Comparison of ENCODE assay signal across 9 mouse cellular contexts in genomic region chr11:108221124-108221835, GRCm38 (mm10).
DNase-seq lines count a peak whose midpoint lies in the region; ATAC-seq and TF ChIP-seq lines count a peak whose summit lies in the region.
"Had no signal": no experiment of that assay in that cellular context is flagged by ENCODE, and none has a peak within 500 bp of the region (broad histone marks: within the 10 kb centered on the region; RNA-seq: fewer than 3 reads in every experiment).

No protein-coding gene starts in this region.

- H3K36me3 ChIP-seq in hindbrain, postnatal 0 days (ENCODE audit: insufficient read depth, low read length) = no peaks in the 10 kb centered on the region
- no peaks in the 10 kb centered on the region for H3K36me3 ChIP-seq in hindbrain, embryonic 10.5 days
- H3K36me3 ChIP-seq in forebrain, embryonic 16.5 days (ENCODE audit: control insufficient read depth, insufficient read depth) = no peaks in the 10 kb centered on the region
- no peaks in the 10 kb centered on the region for H3K36me3 ChIP-seq in lung, embryonic 16.5 days (ENCODE audit: control insufficient read depth, insufficient read depth, low read length)

- H3K9ac ChIP-seq in hindbrain, postnatal 0 days (replicated peaks; ENCODE audit: low read length) = no peak overlapping the region
- H3K9ac ChIP-seq in forebrain, embryonic 16.5 days (replicated peaks; ENCODE audit: low read depth, low read length) = no peak overlapping the region
- no peak overlapping the region for H3K9ac ChIP-seq in lung, embryonic 16.5 days (ENCODE audit: low read length)

- no peaks in the 10 kb centered on the region for H3K9me3 ChIP-seq in hindbrain, postnatal 0 days (ENCODE audit: low read length)
- H3K9me3 ChIP-seq in hindbrain, embryonic 10.5 days = no peaks in the 10 kb centered on the region
- no peaks in the 10 kb centered on the region for H3K9me3 ChIP-seq in forebrain, embryonic 16.5 days (ENCODE audit: control insufficient read depth, low read length)
- H3K9me3 ChIP-seq in lung, embryonic 16.5 days (ENCODE audit: control insufficient read depth, low read length) = no peaks in the 10 kb centered on the region

- CTCF ChIA-PET in Patski (lab: Charles Lee) = interaction anchor here (0.8 to 1.8 kb wide), 8 partner anchors 15 to 143 kb away, joined by 3 to 5 read pairs (median 3); no protein-coding TSS in a partner anchor

- peak; percentile 68 for DNase-seq in hindbrain, postnatal 0 days (ENCODE audit: low spot score)
- no peak for DNase-seq in hindbrain, embryonic 10.5 days (ENCODE audit: low spot score)
- peak; percentile 56 for DNase-seq in Patski (ENCODE audit: low read depth, low spot score)
- no peak for DNase-seq in ovary, adult 18-20 months (ENCODE audit: low spot score)
- no peak for DNase-seq in kidney, adult 8-10 months
- DNase-seq: heart, postnatal 14 days had no signal

- H3K4me3 ChIP-seq in hindbrain, postnatal 0 days (ENCODE audit: low read length) = no peak overlapping the region
- no peak overlapping the region for H3K4me3 ChIP-seq in hindbrain, embryonic 10.5 days
- no peak overlapping the region for H3K4me3 ChIP-seq in forebrain, embryonic 16.5 days (replicated peaks; ENCODE audit: low read length)
- H3K4me3 ChIP-seq in lung, embryonic 16.5 days (ENCODE audit: low read length) = no peak overlapping the region

- no peak for TF ChIP-seq CTCF in hindbrain, postnatal 0 days (IDR thresholded peaks at IDR 0.05; ENCODE audit: low read depth)
- TF ChIP-seq CTCF in Patski (IDR thresholded peaks at IDR 0.05) = no peak

- 52% methylated on average over 13 of the region's 13 CpGs for WGBS in hindbrain, postnatal 0 days
- 87% methylated on average over 13 of the region's 13 CpGs for WGBS in hindbrain, embryonic 10.5 days
- WGBS in forebrain, embryonic 16.5 days = 46% methylated on average over 13 of the region's 13 CpGs
- 50% methylated on average over 13 of the region's 13 CpGs for WGBS in lung, embryonic 16.5 days

- POLR2A ChIA-PET in Patski (lab: Charles Lee) = no interaction called here

- no peaks in the 10 kb centered on the region for H3K27me3 ChIP-seq in hindbrain, postnatal 0 days (ENCODE audit: insufficient read depth, low read length)
- no peaks in the 10 kb centered on the region for H3K27me3 ChIP-seq in hindbrain, embryonic 10.5 days (ENCODE audit: insufficient read depth, poor library complexity, severe bottlenecking)
- no peaks in the 10 kb centered on the region for H3K27me3 ChIP-seq in Patski
- no peaks in the 10 kb centered on the region for H3K27me3 ChIP-seq in forebrain, embryonic 16.5 days (replicated peaks; ENCODE audit: control insufficient read depth, insufficient read depth, low read length)
- no peaks in the 10 kb centered on the region for H3K27me3 ChIP-seq in lung, embryonic 16.5 days (ENCODE audit: control insufficient read depth, insufficient read depth, low read depth, low read length)

- H3K27ac ChIP-seq in hindbrain, postnatal 0 days = peak overlapping the region; percentile 9; the same call in 1 of the 2 replicates
- no peak overlapping the region for H3K27ac ChIP-seq in hindbrain, embryonic 10.5 days
- peak overlapping the region; percentile 34 for H3K27ac ChIP-seq in forebrain, embryonic 16.5 days (ENCODE audit: low read length)
- H3K27ac ChIP-seq in lung, embryonic 16.5 days (ENCODE audit: low read length) = peak overlapping the region; percentile 38; the same call in 1 of the 2 replicates

- ATAC-seq in hindbrain, postnatal 0 days = peak; percentile 41; the same call in 1 of the 2 replicates
- ATAC-seq in Patski = peak; percentile 65
- peak; percentile 82 for ATAC-seq in forebrain, embryonic 16.5 days
- ATAC-seq in lung, embryonic 16.5 days (ENCODE audit: low read depth) = peak; percentile 86
- ATAC-seq in granulocyte monocyte progenitor cell, adult 5-6 weeks (replicated peaks; ENCODE audit: poor library complexity, severe bottlenecking) = no peak

- no peak overlapping the region for H3K4me2 ChIP-seq in hindbrain, postnatal 0 days (ENCODE audit: low read depth, low read length)
- no peak overlapping the region for H3K4me2 ChIP-seq in forebrain, embryonic 16.5 days (ENCODE audit: low read length)
- H3K4me2 ChIP-seq in lung, embryonic 16.5 days (ENCODE audit: low read depth, low read length) = no peak overlapping the region

- in situ Hi-C loops in Patski (cut with MboI; ENCODE audit: low pct_unique_long_range_greater_than_20kb) = no loop called here

- H3K4me1 ChIP-seq in hindbrain, postnatal 0 days (ENCODE audit: insufficient read depth, low read length) = peaks cover 39% of the 10 kb centered on the region
- H3K4me1 ChIP-seq in hindbrain, embryonic 10.5 days (replicated peaks) = peaks cover 32% of the 10 kb centered on the region
- peaks cover 47% of the 10 kb centered on the region for H3K4me1 ChIP-seq in forebrain, embryonic 16.5 days (replicated peaks; ENCODE audit: control insufficient read depth, insufficient read depth, low read length)
- peaks cover 25% of the 10 kb centered on the region for H3K4me1 ChIP-seq in lung, embryonic 16.5 days (replicated peaks; ENCODE audit: control insufficient read depth, insufficient read depth, low read length)

Comparison
In these comparisons a context has a peak if more than half of its experiments do, and no peak if none do; other contexts are left out.
1. DNase-seq: peak in hindbrain, postnatal 0 days (single experiment) and Patski (single experiment); none in hindbrain, embryonic 10.5 days (single experiment), ovary, adult 18-20 months (single experiment) and kidney, adult 8-10 months (0 of 2).